Mouse (Mus musculus) C2C12 (cell line): Measurements from ENCODE around the gene Sh3bgrl. TPM values are rescaled to one million over a fixed set of nuclear protein-coding genes. Genes with fewer than 3 reads are reported as not detected.

Experiments
- H3K27me3 ChIP-seq: one replicate; pipeline ENCODE4 v1.6.1; 2011; ENCODE audit not compliant: control insufficient read depth, insufficient read depth, insufficient read length
- H3K36me3 ChIP-seq: one replicate; pipeline ENCODE4 v1.6.1; 2011; ENCODE audit not compliant: control insufficient read depth, insufficient read depth
- H3K4me3 ChIP-seq: one replicate; pipeline ENCODE4 v1.5.1; 2011; ENCODE audit warnings: mild to moderate bottlenecking, control low read depth; ENCODE audit not compliant: poor library complexity, insufficient read depth, severe bottlenecking
- H3K79me2 ChIP-seq: one replicate; pipeline ENCODE4 v1.6.1; 2011; ENCODE audit not compliant: control insufficient read depth, insufficient read depth
- H3K79me3 ChIP-seq: one replicate; pipeline ENCODE4 v1.6.1; 2011; ENCODE audit warnings: low read depth, control low read depth
- H3ac ChIP-seq: one replicate; pipeline ENCODE3; 2011; ENCODE audit warnings: low read depth; ENCODE audit not compliant: control insufficient read depth, insufficient read length
- CEBPB ChIP-seq: IDR thresholded peaks from one replicate; pipeline ENCODE4 v1.6.1; 2011; ENCODE audit warnings: low read depth, mild to moderate bottlenecking, control low read depth, moderate library complexity
- CTCF ChIP-seq: IDR thresholded peaks from one replicate; pipeline ENCODE4 v1.5.1; 2011; ENCODE audit not compliant: control insufficient read depth, insufficient read depth, insufficient read length
- FOSL1 ChIP-seq: IDR thresholded peaks from one replicate; pipeline ENCODE4 v1.8.0; 2011; ENCODE audit warnings: mild to moderate bottlenecking, low read length; ENCODE audit not compliant: poor library complexity, insufficient read depth, severe bottlenecking
- MAX ChIP-seq: IDR thresholded peaks from one replicate; pipeline ENCODE4 v1.6.1; 2011; ENCODE audit warnings: mild to moderate bottlenecking, control low read depth
- MYOD1 ChIP-seq: IDR thresholded peaks from one replicate; pipeline ENCODE4 v1.6.1; 2011; ENCODE audit warnings: low read depth; ENCODE audit not compliant: control insufficient read depth, insufficient read length
- MYOG ChIP-seq: IDR thresholded peaks from one replicate; pipeline ENCODE4 v1.6.1; 2011; ENCODE audit not compliant: control insufficient read depth, insufficient read length; ENCODE audit errors: extremely low read depth
- USF1 ChIP-seq: IDR thresholded peaks from one replicate; pipeline ENCODE4 v1.6.1; 2011; ENCODE audit warnings: low read depth, mild to moderate bottlenecking, control low read depth, moderate library complexity
- polyA plus RNA-seq: library from polyadenylated mRNA; unstranded; fragments of >200 nt; fragmentation: generic; extraction: Trizol; gene quantifications from one replicate; pipeline ENCODE4 v1.2.1, GENCODE M21; 2012; ENCODE audit warnings: missing spikeins

Gene Sh3bgrl
- polyA plus RNA-seq, 1 experiment: 24.1 TPM

GRCm38 (mm10) chrX:109136306-109136705, 41.1 kb downstream of the Sh3bgrl start:
- no peaks in the 10 kb centered on the region for H3K27me3 ChIP-seq
- peaks cover 10% of the 10 kb centered on the region for H3K79me3 ChIP-seq
- no peak overlapping the region for H3K4me3 ChIP-seq
- no peak overlapping the region for H3ac ChIP-seq
- H3K36me3 ChIP-seq: no peaks in the 10 kb centered on the region
- peaks cover 39% of the 10 kb centered on the region for H3K79me2 ChIP-seq
- TF ChIP-seq MYOG (no peak), CEBPB (no peak), CTCF (no peak), MAX (no peak)

- TF ChIP-seq MYOD1: no peak
- no peak for TF ChIP-seq MYOG
- TF ChIP-seq USF1: no peak
- TF ChIP-seq FOSL1: no peak
- TF ChIP-seq CEBPB: no peak
- no peak for TF ChIP-seq CTCF
- no peak for TF ChIP-seq MAX
- H3ac ChIP-seq: no peak overlapping the region
- no peaks in the 10 kb centered on the region for H3K36me3 ChIP-seq
- no peaks in the 10 kb centered on the region for H3K27me3 ChIP-seq
- peaks cover 10% of the 10 kb centered on the region for H3K79me3 ChIP-seq
- H3K4me3 ChIP-seq: no peak overlapping the region
- H3K79me2 ChIP-seq: peaks cover 39% of the 10 kb centered on the region
Observed at GRCm38 (mm10) chrX:109136820-109137219, 41.7 kb downstream of the Sh3bgrl start.

- Histone ChIP-seq H3K27me3 (no peaks in the 10 kb centered on the region), H3K36me3 (no peaks in the 10 kb centered on the region), H3K79me3 (peaks cover 10% of the 10 kb centered on the region), H3ac (no peak overlapping the region), H3K79me2 (peaks cover 39% of the 10 kb centered on the region), H3K4me3 (no peak overlapping the region)
- no peak for TF ChIP-seq CTCF
- no peak for TF ChIP-seq FOSL1
- no peak for TF ChIP-seq USF1
- TF ChIP-seq MYOD1: no peak
- no peak for TF ChIP-seq MYOG
- TF ChIP-seq CEBPB: no peak
- TF ChIP-seq MAX: no peak
Observed at GRCm38 (mm10) chrX:109137295-109137694, 42.1 kb downstream of the Sh3bgrl start.

- Histone ChIP-seq H3K79me2 (peaks cover 43% of the 10 kb centered on the region), H3K36me3 (no peaks in the 10 kb centered on the region), H3K4me3 (no peak overlapping the region), H3ac (no peak overlapping the region), H3K79me3 (peaks cover 14% of the 10 kb centered on the region), H3K27me3 (no peaks in the 10 kb centered on the region)
- TF ChIP-seq FOSL1 (no peak), USF1 (no peak), CTCF (no peak), MAX (no peak), MYOD1 (no peak), MYOG (no peak), CEBPB (no peak)
Observed at GRCm38 (mm10) chrX:109141337-109141870, 46.2 kb downstream of the Sh3bgrl start.

- Histone ChIP-seq H3K79me3 (peaks cover 15% of the 10 kb centered on the region), H3K79me2 (peaks cover 43% of the 10 kb centered on the region), H3K4me3 (no peak overlapping the region), H3K36me3 (no peaks in the 10 kb centered on the region), H3ac (no peak overlapping the region), H3K27me3 (no peaks in the 10 kb centered on the region)
- TF ChIP-seq CTCF: no peak
- TF ChIP-seq MYOD1: no peak
- no peak for TF ChIP-seq MAX
- no peak for TF ChIP-seq USF1
- TF ChIP-seq CEBPB: no peak
- TF ChIP-seq MYOG: no peak
- TF ChIP-seq FOSL1: no peak
Observed at GRCm38 (mm10) chrX:109142281-109142680, 47.1 kb downstream of the Sh3bgrl start.

GRCm38 (mm10) chrX:109145779-109146178, 50.6 kb downstream of the Sh3bgrl start:
- H3K4me3 ChIP-seq: no peak overlapping the region
- peaks cover 36% of the 10 kb centered on the region for H3K79me2 ChIP-seq
- no peaks in the 10 kb centered on the region for H3K36me3 ChIP-seq
- TF ChIP-seq MYOD1: no peak
- TF ChIP-seq MYOG: no peak
- H3K79me3 ChIP-seq: peaks cover 17% of the 10 kb centered on the region
- H3ac ChIP-seq: no peak overlapping the region
- no peaks in the 10 kb centered on the region for H3K27me3 ChIP-seq

GRCm38 (mm10) chrX:109147108-109147507, 51.9 kb downstream of the Sh3bgrl start:
- peaks cover 36% of the 10 kb centered on the region for H3K79me2 ChIP-seq
- no peaks in the 10 kb centered on the region for H3K36me3 ChIP-seq
- no peak overlapping the region for H3K4me3 ChIP-seq
- TF ChIP-seq MYOG: no peak
- no peak for TF ChIP-seq FOSL1
- no peak for TF ChIP-seq CEBPB
- no peak for TF ChIP-seq USF1
- TF ChIP-seq MAX: no peak
- no peak for TF ChIP-seq MYOD1
- no peak for TF ChIP-seq CTCF
- H3ac ChIP-seq: no peak overlapping the region
- H3K27me3 ChIP-seq: no peaks in the 10 kb centered on the region
- H3K79me3 ChIP-seq: peaks cover 17% of the 10 kb centered on the region
